Mouse (Mus musculus) testis, adult 10 weeks (tissue): ENCODE data around the gene Rab8b. TPM values are rescaled to one million over a fixed set of nuclear protein-coding genes. Genes with fewer than 3 reads are reported as not detected.

ENCODE experiments used
- polyA plus RNA-seq: library from polyadenylated mRNA; stranded (reverse); fragments of 350-450 nt; fragmentation: Illumina TruSeq; extraction: RNeasy Lipid Tissue Mini Kit (QIAGEN cat#74804); gene quantifications from one replicate; pipeline ENCODE4 v1.2.3, GENCODE M21; 2014; ENCODE audit warnings: low read depth, low replicate concordance

The Rab8b gene
- polyA plus RNA-seq, result 36.8 TPM

GRCm38 (mm10) chr9:66919382-66919971 lies at the start of gene Rab8b:
TSS of gene Rab8b (minus strand) at chr9:66919687.

DNA sequence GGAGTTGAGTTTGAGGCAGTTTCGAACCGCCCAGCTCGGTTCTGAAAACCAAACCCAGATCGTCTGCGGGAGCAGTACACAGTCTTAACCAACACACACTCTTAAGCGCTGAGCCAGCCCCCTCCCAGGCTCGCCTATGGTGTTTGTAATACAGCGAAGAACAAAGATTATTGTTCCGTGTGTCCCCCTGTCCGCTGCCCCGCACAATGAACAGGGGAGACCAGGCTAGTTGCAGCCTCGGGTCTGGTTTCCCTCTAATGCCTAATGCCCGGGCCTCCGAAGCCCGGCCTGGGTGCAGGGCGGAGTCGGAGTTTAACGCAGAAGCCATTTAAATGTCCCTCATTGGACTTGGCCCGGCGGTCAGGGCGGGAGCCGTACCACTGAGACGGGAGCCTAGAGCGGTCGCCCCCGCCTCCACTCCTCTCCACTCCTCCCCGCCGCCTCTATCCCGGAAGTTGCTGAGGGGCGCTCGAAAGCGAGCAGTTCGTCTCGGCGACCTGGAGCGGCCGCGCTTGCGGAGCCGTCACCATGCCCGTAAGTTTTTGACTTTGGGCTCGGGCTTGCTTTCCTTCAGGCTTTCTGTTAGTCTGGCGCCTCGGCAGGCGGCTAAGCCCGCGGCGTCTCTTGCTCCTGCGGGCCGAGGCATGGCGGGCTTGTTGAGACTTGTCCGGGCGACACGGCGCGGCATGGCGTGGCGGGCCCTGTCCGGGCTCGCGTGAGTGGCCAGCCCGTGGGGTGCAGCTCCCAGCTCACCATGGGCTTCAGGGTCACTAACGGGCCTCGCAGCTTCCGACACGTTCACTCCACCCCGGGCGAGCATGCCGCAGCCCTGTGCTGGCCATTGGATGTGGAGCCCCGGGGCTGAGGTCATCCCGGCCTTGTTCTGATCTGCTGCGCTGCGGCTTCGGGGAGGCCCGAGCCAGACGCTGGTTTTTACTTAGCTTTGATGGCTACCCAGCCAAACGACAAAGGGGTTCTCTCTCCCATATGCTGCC lies 26.5 kb upstream of the Rab8b start, which contains the start of gene Rps27l:
Gene Rps27l, plus strand, starts transcription at position 440 of the 995 bp plus-strand sequence.

DNA sequence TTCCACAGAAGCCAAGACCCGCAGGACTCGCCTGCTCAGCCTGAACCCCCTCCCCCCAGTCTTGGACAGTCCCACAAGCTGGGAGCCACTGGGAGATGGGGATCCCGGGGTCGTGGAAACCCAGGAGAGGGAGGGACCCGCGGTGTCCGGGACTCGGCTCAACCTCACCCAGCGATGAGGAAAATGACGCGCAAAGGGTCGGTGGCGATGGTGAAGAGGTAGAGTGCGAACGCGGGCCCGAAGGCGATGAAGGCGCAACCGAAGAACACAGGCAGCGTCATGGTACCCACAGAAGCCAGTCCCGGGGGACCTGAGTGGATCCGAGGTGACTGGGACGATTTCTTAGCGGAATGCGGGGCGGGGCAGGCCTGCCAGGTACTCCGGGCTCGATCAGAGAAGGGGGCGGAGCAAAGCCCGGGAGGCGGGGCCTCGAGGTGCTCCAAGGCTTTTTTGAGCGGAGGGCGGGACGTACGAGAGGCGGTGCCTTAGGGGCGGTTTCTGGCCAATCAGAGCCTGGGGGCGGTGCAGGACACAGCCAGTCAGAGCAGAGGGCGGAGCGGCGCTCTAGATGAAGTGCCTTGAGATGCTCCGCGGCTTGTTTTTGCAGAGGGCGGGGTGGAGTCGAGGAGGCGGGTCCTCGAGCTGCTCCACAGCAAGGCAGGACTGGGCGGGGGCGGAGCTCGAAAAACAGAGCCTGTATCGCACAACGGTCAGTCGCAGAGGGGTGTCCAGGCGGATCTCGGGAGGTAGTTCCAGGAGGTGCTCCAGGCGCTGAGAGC lies 85.0 kb downstream of the Rab8b start, which contains the start of gene Aph1c:
Gene Aph1c, minus strand, starts transcription at position 409 of the 779 bp plus-strand sequence.

GRCm38 (mm10) chr9:66796739-66797138 lies 122.7 kb downstream of the Rab8b start, which contains the start of gene Gm10647:
TSS of gene Gm10647 (plus strand) at chr9:66797039.

GRCm38 (mm10) chr9:66795464-66796324 lies 123.8 kb downstream of the Rab8b start, which contains the start of gene Aph1b:
TSS of gene Aph1b (minus strand) at chr9:66795490.

Other genes with a start within 250 kb of the Rab8b start
- 0.67 TPM for gene Car12, start 206.0 kb downstream of the Rab8b start, polyA plus RNA-seq
- gene Aph1b, start 124.2 kb downstream of the Rab8b start, polyA plus RNA-seq, result 4.3 TPM
- 0.57 TPM for gene Gm10647, start 122.6 kb downstream of the Rab8b start, polyA plus RNA-seq
- gene Aph1c, start 85.0 kb downstream of the Rab8b start, polyA plus RNA-seq, result 11.4 TPM
- gene Rps27l, start 26.4 kb upstream of the Rab8b start, polyA plus RNA-seq, result 251 TPM
- gene Lactb, start 55.8 kb upstream of the Rab8b start, polyA plus RNA-seq, result 17.7 TPM
- 36.5 TPM for gene Tpm1, start 129.7 kb upstream of the Rab8b start, polyA plus RNA-seq